Mouse (Mus musculus): Measurements from ENCODE around the gene Actl10.

- no peak for TF ChIP-seq CTCF (conservative IDR thresholded peaks at IDR 0.05; ENCODE audit: low read length)
- no peak for TF ChIP-seq POU5F1 (IDR thresholded peaks at IDR 0.05; ENCODE audit: borderline replicate concordance, low read length)
- TF ChIP-seq NANOG (IDR thresholded peaks at IDR 0.05; ENCODE audit: borderline replicate concordance, low read length), result no peak
Measured at GRCm38 (mm10) chr2:154591239-154591638, 39.7 kb downstream of the Actl10 start.

Data from E14TG2a.4 (cell line).